Mouse (Mus musculus): ENCODE measurements around the gene D930020B18Rik. TPM values are rescaled to one million over a fixed set of nuclear protein-coding genes. Genes with fewer than 3 reads are reported as not detected.
A peak's percentile ranks its signal among the peaks of the same experiment; 100 is the strongest.

D930020B18Rik gene
- polyA plus RNA-seq, 1 experiment: 0.22 TPM

DNA sequence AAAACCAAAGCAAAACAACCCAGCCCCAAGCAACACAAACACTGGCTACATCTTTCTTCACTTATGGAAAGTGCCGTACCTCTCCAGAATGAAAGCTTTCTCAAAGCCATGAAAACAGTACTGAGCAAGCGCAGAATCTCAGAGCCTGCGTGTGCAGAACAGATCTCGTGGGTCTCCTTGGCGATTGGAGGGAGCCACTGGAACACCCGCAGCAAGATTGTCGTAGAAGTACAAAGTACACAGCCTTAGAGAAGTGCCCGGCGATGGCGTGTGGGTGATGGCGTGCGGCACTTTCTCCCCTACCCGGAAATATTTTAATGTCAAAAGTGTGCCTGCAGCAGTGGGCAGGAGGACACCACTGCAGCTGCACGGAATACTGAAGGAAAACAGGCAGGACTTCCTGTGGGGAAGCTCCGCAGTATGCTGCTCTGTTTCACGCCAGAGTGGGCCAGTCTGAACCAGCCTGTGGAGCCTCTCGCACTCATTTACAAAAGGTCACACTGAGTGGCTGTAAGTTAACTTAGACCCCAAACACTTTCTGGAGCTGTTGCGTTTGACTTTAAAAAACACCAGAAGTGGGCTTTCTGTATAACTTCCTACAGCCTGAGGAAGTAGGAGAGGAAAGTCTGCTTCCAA lies 51.7 kb downstream of the D930020B18Rik start:
- H3K27ac ChIP-seq (ENCODE audit: control insufficient read depth, insufficient read depth, low read length): no peak overlapping the region
- TF ChIP-seq CTCF (IDR thresholded peaks at IDR 0.05; ENCODE audit: borderline replicate concordance, control insufficient read depth, extremely low read depth, insufficient read depth, low read length, poor library complexity): no peak
- no peak for TF ChIP-seq POLR2A (IDR thresholded peaks at IDR 0.05; ENCODE audit: control insufficient read depth, extremely low read depth, insufficient read depth, low read length, poor library complexity)
- no peak for DNase-seq

DNA sequence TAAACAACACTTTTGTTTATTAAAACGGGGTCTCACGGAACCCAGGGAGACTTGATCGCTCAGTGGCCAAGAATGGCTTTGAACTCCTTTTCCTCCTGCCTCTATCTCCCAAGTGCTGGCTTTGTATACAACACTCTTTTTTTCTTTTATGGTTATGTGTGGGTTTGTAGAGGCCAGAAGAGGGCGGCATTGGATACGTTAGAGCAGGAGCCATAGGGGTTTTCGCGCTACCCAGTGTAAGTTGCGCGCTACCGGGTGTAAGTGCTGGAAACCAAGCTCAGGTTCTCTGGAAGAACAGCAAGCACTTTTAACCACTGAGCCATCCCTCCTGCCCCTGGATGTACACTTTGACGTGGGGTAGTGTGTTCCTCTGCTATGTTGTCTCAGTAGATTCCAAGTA lies 53.2 kb downstream of the D930020B18Rik start:
- Histone ChIP-seq H3K27me3 (ENCODE audit: control insufficient read depth, insufficient read depth, low read length) (no peaks in the 10 kb centered on the region), H3K36me3 (ENCODE audit: control insufficient read depth, insufficient read depth, low read length) (no peaks in the 10 kb centered on the region), H3K4me3 (ENCODE audit: control insufficient read depth, insufficient read depth, low read length) (no peak overlapping the region), H3K4me1 (replicated peaks; ENCODE audit: control insufficient read depth, insufficient read depth, low read length) (no peaks in the 10 kb centered on the region), H3K27ac (ENCODE audit: control insufficient read depth, insufficient read depth, low read length) (no peak overlapping the region)
- TF ChIP-seq POLR2A (IDR thresholded peaks at IDR 0.05; ENCODE audit: control insufficient read depth, extremely low read depth, insufficient read depth, low read length, poor library complexity) (no peak), CTCF (IDR thresholded peaks at IDR 0.05; ENCODE audit: borderline replicate concordance, control insufficient read depth, extremely low read depth, insufficient read depth, low read length, poor library complexity) (no peak)
- 97% methylated on average over 11 of the region's 11 CpGs for WGBS
- no peak for DNase-seq

More for the DNA sequence above, 51.7 kb downstream of the D930020B18Rik start:
- Histone ChIP-seq H3K36me3 (ENCODE audit: control insufficient read depth, insufficient read depth, low read length) (no peaks in the 10 kb centered on the region), H3K4me3 (ENCODE audit: control insufficient read depth, insufficient read depth, low read length) (no peak overlapping the region; the same call in 1 of the 2 replicates), H3K27me3 (ENCODE audit: control insufficient read depth, insufficient read depth, low read length) (no peaks in the 10 kb centered on the region), H3K4me1 (replicated peaks; ENCODE audit: control insufficient read depth, insufficient read depth, low read length) (no peaks in the 10 kb centered on the region)
- WGBS: 31% methylated on average over 18 of the region's 18 CpGs

DNA sequence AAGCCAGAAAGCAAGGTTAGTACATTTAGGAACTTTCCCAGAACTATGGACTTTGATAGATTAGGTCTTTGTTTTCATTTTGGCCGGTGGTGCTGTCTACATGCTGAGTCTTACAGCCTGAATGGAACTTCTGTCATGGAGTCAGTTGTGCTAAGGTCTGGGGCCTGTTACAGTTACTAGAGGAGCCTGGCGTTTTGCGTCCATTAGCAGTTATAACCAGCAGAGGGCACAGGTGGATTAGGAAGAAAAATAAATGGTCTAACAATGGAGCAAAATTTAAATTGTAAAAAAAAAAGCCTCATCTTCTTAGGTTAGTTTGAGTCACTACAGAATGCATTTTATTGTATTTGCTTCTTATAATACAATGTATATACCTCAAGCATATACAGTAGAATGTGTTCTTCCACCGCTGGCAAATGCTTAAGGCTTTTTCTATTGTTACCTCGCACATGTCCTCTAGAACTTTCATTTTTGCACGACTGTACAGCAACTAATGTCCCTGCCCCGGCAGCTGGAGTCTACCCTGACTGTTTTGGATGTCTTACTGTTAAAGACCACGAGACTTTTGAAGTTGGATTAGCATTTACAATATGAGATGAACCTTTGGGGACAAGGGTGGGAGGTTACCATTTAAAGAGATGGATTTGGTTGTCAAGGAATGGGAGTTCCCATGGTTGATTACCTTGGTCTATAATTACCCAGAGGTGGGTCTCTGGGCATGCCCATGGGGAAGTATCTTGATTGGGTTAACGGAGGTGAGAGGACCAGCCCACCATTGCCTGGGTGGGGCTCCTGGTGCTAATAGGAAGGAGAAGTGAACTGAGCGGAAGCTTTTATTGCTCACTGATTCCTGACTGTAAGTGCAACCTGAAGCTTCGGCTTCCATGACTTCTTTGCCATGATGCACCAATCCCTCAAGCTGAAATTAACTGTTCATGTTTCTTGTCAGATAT lies 60.2 kb downstream of the D930020B18Rik start:
- no peak overlapping the region for H3K4me3 ChIP-seq (ENCODE audit: control insufficient read depth, insufficient read depth, low read length)
- 21% methylated on average over 11 of the region's 11 CpGs for WGBS
- no peak overlapping the region for H3K27ac ChIP-seq (ENCODE audit: control insufficient read depth, insufficient read depth, low read length)
- H3K27me3 ChIP-seq (ENCODE audit: control insufficient read depth, insufficient read depth, low read length): no peaks in the 10 kb centered on the region
- no peak for TF ChIP-seq CTCF (IDR thresholded peaks at IDR 0.05; ENCODE audit: borderline replicate concordance, control insufficient read depth, extremely low read depth, insufficient read depth, low read length, poor library complexity)
- TF ChIP-seq POLR2A (IDR thresholded peaks at IDR 0.05; ENCODE audit: control insufficient read depth, extremely low read depth, insufficient read depth, low read length, poor library complexity): no peak
- no peaks in the 10 kb centered on the region for H3K36me3 ChIP-seq (ENCODE audit: control insufficient read depth, insufficient read depth, low read length)
- H3K4me1 ChIP-seq (replicated peaks; ENCODE audit: control insufficient read depth, insufficient read depth, low read length): no peaks in the 10 kb centered on the region
- DNase-seq: peak; percentile 14

DNA sequence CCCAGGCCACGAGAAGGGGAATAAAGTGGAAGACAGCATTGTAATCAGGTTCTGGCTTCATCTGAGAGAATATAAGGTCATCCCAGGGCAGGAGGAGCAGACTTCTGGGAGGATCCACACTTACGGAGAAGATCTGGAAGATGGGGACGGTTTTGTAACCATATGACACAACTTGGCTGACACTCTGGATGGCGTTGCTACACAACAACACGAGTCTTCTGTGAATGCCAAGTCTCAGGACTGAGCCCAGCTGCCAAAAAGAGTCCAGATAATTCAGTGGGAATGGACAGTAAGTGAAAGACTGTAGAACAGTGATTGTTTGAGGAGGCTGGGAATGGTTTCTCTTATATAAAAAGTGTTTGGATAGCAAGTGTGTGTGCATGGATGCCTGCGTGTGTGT lies 62.2 kb downstream of the D930020B18Rik start:
- H3K36me3 ChIP-seq (ENCODE audit: control insufficient read depth, insufficient read depth, low read length): no peaks in the 10 kb centered on the region
- DNase-seq: no peak
- H3K4me1 ChIP-seq (replicated peaks; ENCODE audit: control insufficient read depth, insufficient read depth, low read length): no peaks in the 10 kb centered on the region
- H3K4me3 ChIP-seq (ENCODE audit: control insufficient read depth, insufficient read depth, low read length): no peak overlapping the region
- TF ChIP-seq POLR2A (IDR thresholded peaks at IDR 0.05; ENCODE audit: control insufficient read depth, extremely low read depth, insufficient read depth, low read length, poor library complexity) (no peak), CTCF (IDR thresholded peaks at IDR 0.05; ENCODE audit: borderline replicate concordance, control insufficient read depth, extremely low read depth, insufficient read depth, low read length, poor library complexity) (no peak)
- no peaks in the 10 kb centered on the region for H3K27me3 ChIP-seq (ENCODE audit: control insufficient read depth, insufficient read depth, low read length)
- WGBS: 93% methylated on average over 6 of the region's 6 CpGs
- H3K27ac ChIP-seq (ENCODE audit: control insufficient read depth, insufficient read depth, low read length): no peak overlapping the region

DNA sequence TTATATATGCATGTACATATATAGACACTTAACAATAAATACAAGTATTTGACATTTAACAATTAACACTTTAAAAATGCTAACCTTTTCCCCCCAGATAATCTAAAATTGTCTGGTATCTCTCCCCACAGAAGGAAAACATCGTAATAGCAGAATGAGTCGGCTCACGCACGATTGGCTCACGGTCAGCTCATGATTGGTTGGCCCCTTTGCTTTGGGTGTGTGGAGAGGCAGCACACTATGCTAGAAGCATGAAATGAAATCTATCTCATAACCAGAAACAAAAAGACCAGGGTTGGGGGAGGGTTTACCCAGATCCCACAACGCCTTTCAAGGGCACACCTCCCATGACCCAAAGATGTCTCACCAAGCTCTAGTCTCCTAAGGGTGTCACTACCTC lies 63.5 kb downstream of the D930020B18Rik start:
- H3K36me3 ChIP-seq (ENCODE audit: control insufficient read depth, insufficient read depth, low read length): no peaks in the 10 kb centered on the region
- no peaks in the 10 kb centered on the region for H3K27me3 ChIP-seq (ENCODE audit: control insufficient read depth, insufficient read depth, low read length)
- WGBS: 92% methylated on average over 6 of the region's 6 CpGs
- H3K27ac ChIP-seq (ENCODE audit: control insufficient read depth, insufficient read depth, low read length): no peak overlapping the region
- H3K4me3 ChIP-seq (ENCODE audit: control insufficient read depth, insufficient read depth, low read length): no peak overlapping the region
- H3K4me1 ChIP-seq (replicated peaks; ENCODE audit: control insufficient read depth, insufficient read depth, low read length): no peaks in the 10 kb centered on the region
- no peak for DNase-seq
- TF ChIP-seq POLR2A (IDR thresholded peaks at IDR 0.05; ENCODE audit: control insufficient read depth, extremely low read depth, insufficient read depth, low read length, poor library complexity): no peak
- TF ChIP-seq CTCF (IDR thresholded peaks at IDR 0.05; ENCODE audit: borderline replicate concordance, control insufficient read depth, extremely low read depth, insufficient read depth, low read length, poor library complexity): no peak

DNA sequence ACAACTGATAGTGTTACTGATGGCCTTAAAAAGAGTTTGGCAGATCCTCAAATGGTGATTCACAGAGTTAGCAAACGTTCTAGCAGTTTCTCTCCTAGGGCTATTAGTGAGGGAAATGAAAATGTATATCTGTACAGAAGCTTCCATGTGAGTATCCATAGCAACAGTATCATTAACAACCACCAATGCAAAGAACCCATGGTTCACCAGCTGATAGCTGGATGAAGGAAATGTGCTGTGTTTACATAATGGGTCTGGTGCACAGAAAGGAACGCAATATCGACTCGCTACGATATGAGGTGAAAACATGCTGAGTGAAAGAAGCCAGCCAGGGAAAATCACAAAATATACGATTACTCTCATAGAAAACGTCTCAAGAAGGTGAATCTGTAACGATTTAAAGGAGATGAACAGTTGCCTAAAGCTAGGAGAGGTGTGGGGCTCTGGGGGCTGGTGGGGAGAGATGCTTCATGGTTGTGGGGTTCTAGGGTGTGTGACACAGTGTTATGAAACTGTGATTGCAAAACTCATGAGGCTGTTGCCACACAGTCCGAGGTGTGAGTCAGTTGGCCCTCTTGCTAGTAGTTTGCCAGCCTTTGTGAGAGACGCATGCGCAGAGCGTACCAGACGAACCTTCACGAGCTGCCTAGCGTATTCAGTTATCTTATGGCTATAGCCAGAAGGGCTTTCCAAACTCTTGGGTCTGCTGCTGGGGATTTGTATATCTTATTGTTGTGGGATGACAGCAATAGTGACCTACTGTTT lies 64.2 kb downstream of the D930020B18Rik start:
- Histone ChIP-seq H3K36me3 (ENCODE audit: control insufficient read depth, insufficient read depth, low read length) (no peaks in the 10 kb centered on the region), H3K27me3 (ENCODE audit: control insufficient read depth, insufficient read depth, low read length) (no peaks in the 10 kb centered on the region), H3K4me3 (ENCODE audit: control insufficient read depth, insufficient read depth, low read length) (no peak overlapping the region), H3K4me1 (replicated peaks; ENCODE audit: control insufficient read depth, insufficient read depth, low read length) (no peaks in the 10 kb centered on the region), H3K27ac (ENCODE audit: control insufficient read depth, insufficient read depth, low read length) (no peak overlapping the region)
- TF ChIP-seq CTCF (IDR thresholded peaks at IDR 0.05; ENCODE audit: borderline replicate concordance, control insufficient read depth, extremely low read depth, insufficient read depth, low read length, poor library complexity): no peak
- no peak for TF ChIP-seq POLR2A (IDR thresholded peaks at IDR 0.05; ENCODE audit: control insufficient read depth, extremely low read depth, insufficient read depth, low read length, poor library complexity)
- no peak for DNase-seq
- 93% methylated on average over 15 of the region's 15 CpGs for WGBS

Data from thymus, adult 2 months (tissue).